Mouse (Mus musculus) right cerebral cortex, postnatal 14 days (tissue): ENCODE measurements around the gene Gm49405.
"Not testable (repeated sequence)": the region's sequence is repeated elsewhere in the genome, so short reads cannot be mapped to it uniquely, and the experiment has no call there.

Source experiments
- DNase-seq: peaks from one replicate; pipeline ENCODE4 v3.0.0; 2022

Gm49405 gene

GRCm38 (mm10) chr19:4000119-4000900 is at the start of gene Gm49405, which contains the start of gene Nudt8:
Gene Gm49405, plus strand, starts transcription at chr19:4000626.
Gene Nudt8, plus strand, starts transcription at chr19:4000580.
- DNase-seq: peak; percentile 93

- DNase-seq: no peak
Observed at GRCm38 (mm10) chr19:3951461-3951860, 49.0 kb upstream of the Gm49405 start.

DNA sequence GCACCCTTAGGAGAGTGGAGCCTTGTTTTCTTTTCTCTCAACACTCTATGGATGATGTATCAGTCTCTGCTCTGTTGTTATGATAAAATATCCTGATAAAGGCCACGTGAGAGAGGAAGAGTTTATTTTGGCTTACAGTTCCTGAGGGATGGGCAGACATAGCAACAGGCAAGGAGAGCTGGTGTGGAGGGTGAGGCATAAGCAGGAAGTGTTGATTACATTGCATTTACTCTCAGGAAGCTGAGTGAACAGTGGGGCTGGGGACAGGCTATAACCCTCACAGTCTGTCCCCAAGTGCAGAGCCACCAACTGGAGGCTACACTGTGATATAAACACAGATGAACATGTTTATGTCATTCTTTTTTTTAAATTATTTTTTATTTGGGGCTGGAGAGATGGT is 48.3 kb upstream of the Gm49405 start:
- DNase-seq: no peak

- no peak for DNase-seq
Observed at GRCm38 (mm10) chr19:3955033-3955432, 45.4 kb upstream of the Gm49405 start.

GRCm38 (mm10) chr19:3955804-3956203 is 44.6 kb upstream of the Gm49405 start:
- DNase-seq: no peak

DNA sequence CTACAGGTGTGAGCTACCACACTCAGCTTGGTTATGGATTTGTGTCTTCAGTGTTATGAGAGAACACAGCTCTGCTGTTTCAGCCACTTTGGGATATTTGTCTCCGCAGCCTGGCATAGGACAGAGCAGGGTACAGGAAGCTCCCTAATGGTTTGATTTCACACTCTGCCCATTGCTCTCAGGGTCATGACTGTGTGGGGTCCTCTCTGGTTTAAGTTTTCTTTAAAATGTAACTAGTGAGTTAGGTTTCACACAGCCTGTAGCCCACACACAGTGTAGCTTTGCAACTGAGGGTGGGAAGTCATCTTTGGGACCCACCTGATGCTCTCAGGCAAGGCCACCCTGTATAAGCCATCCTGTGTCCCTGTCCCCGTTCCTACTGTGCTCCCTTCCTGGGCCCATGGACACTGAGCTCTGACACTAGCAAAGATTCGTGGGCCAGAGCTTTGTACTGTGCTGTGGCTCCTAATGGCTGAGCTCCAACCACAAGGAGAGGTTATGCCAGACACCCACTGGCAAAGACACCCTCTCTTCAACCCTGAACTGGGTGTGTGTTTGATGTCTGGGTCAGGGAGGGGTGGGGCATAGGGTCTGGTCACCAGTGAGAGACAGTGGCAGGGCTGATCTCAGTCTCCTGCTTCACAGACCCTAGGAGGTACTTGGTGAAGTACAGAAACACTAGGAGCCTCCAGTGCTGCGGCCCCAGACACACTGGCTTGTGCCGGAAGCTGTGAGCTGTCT is 43.0 kb upstream of the Gm49405 start:
- not testable (repeated sequence) for DNase-seq

- DNase-seq: peak; percentile 15
Observed at GRCm38 (mm10) chr19:3958470-3958869, 42.0 kb upstream of the Gm49405 start, which contains the start of gene Aldh3b3. Gene Aldh3b3, plus strand, starts transcription at chr19:3958645.

GRCm38 (mm10) chr19:3959030-3959429 is 41.4 kb upstream of the Gm49405 start:
- no peak for DNase-seq

- DNase-seq: no peak
Observed at GRCm38 (mm10) chr19:3960211-3960610, 40.2 kb upstream of the Gm49405 start.

DNA sequence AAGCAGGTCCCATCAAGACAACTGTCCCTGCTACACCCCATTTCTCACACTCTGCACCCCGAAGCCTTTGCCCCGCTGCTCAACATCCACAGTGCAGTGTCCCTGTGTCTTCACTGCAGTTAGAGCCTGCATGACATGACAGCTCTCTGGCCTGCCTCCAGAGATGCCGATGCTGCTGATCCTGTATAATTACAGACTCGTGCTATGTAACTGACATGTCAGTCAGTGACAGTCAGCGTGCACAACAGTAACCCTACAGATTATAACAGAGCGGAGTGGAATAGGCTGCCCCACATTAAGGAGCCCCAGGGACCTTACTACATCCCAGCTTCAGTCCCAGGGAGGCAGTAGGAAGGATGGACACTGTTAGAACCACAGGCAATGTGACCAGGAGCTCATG is 38.6 kb upstream of the Gm49405 start:
- not testable (repeated sequence) for DNase-seq

GRCm38 (mm10) chr19:3962469-3962868 is 38.0 kb upstream of the Gm49405 start:
- DNase-seq: peak; percentile 35

DNA sequence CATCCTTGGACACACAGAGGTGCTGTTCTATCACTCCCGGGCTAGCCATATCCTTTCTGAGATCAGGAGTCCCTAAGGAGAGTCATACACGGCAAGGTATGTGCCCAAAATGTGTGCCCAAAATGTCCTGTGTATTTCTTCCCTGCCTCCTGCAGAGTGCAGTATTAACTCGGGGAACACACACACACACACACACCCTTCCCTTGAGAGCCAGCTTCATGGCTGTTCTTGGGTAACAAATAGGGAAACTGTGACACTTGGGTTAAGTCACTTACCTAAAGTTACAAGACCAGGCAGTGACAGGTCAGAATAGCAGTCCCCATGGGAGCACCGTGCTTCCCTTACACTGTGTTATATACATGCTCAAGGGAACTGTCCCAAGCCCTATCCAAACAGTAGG is 36.4 kb upstream of the Gm49405 start:
- no peak for DNase-seq

- DNase-seq: no peak
Observed at GRCm38 (mm10) chr19:3966330-3967075, 33.9 kb upstream of the Gm49405 start.

DNA sequence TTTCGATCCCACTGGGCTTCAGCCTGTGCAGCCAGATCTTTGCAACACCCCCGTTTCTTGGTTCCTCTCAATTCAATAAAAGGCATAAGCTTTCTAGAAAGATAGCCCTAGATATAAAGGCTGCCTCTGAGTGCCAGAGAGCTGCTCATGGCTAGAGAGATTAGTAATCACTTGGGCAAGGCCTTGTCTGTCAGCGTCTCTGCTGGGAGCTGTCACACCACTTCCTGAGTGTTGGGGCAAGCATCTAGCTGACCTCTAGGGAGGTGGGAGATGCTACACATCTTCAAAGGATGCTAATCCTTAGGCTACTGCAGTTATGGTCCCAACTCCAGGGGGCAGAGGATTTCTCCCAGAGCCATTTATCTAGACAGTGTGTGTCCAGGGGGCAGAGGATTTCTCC is 33.2 kb upstream of the Gm49405 start:
- DNase-seq: no peak

- no peak for DNase-seq
Observed at GRCm38 (mm10) chr19:3972229-3972628, 28.2 kb upstream of the Gm49405 start, which contains the start of gene Aldh3b2. Gene Aldh3b2, plus strand, starts transcription at chr19:3972328.

GRCm38 (mm10) chr19:3974608-3975007 is 25.8 kb upstream of the Gm49405 start:
- DNase-seq: not testable (repeated sequence)

- no peak for DNase-seq
Observed at GRCm38 (mm10) chr19:3975866-3976265, 24.6 kb upstream of the Gm49405 start.

GRCm38 (mm10) chr19:3980309-3980708 is 20.1 kb upstream of the Gm49405 start:
- DNase-seq: peak; percentile 76

DNA sequence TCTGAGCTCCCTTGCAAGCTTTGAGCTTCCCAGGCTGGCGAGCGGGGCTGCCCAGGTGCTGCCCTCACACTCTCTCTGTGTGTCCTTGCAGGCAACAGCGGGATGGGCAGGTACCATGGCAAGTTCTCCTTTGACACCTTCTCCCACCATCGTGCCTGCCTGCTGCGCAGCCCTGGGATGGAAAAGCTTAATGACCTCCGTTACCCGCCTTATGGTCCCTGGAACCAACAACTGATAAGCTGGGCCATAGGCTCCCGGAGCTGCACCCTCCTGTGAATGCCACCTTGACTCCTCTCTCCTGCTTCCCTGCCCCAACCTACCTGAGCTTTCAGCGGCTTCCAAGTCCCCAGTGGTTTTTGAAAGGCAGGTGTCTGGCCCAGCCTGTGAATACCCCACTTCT is 19.5 kb upstream of the Gm49405 start:
- no peak for DNase-seq

DNA sequence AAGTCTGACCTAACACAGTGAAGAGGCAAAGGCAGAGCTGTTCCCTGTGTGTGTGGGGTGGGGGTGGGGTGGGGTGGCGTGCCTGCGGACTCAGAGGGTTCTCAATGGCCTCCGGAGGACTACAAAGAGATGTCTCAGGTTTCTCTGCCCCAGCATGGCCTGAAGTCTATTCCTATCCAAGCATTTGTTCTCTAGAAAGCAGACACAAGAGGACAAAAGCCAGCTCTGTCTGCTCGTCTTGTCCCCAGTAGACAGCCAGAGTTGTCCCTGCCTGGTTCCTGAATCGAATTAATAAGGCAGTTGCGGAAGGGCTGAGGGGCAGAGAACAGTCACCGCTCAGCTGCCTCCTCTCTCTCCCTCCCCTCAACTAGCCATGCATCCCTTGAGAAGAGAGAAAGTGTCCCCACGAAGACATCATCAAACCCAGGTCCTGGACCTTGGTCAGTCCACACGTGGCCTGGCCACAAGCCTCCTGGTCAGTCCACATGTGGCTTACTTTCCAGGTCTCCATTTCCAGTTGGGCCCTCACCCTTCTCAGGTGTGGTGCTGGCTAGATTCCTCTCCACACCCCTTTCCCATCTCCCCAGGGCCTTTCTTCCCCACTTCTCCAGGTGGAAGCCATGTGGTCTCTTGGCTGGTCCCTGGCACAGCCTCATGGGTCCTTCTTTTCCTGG is 16.8 kb upstream of the Gm49405 start:
- DNase-seq: no peak

DNA sequence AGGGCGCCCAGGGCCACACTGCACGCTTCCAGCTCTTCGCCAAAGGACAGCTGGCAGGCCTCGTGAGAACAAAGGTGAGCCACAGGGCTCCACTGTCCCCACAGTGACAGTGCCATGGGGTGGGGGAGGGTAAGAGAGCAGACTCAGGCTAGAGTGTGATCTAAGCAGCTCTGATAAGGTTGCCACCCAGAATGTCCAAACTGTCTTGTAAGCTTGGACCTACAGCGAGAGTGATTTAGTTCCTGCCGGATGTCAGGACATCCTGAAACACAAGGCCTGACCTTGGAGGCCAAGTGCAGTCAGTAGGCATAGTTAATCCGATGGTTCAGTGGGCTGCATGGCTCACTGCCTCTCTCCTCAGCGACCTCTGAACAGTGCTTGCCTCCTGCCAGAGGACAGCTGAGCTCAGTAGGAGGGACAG is 15.2 kb upstream of the Gm49405 start:
- DNase-seq: no peak

GRCm38 (mm10) chr19:3986334-3986733 is 14.1 kb upstream of the Gm49405 start, which contains the start of gene Acy3:
Gene Acy3, plus strand, starts transcription at chr19:3986570.
- peak; percentile 55 for DNase-seq

- no peak for DNase-seq
Observed at GRCm38 (mm10) chr19:3988066-3988465, 12.4 kb upstream of the Gm49405 start.
